Mouse (Mus musculus): ENCODE measurements around the gene Bnipl.

GRCm38 (mm10) chr3:95239022-95239421 is 12.0 kb downstream of the Bnipl start:
- TF ChIP-seq CTCF (IDR thresholded peaks at IDR 0.05; ENCODE audit: borderline replicate concordance, insufficient read depth, low read depth, low read length) (no peak), POLR2A (IDR thresholded peaks at IDR 0.05; ENCODE audit: borderline replicate concordance, insufficient read depth, low read length) (no peak)
